Mouse (Mus musculus) brown adipose tissue, adult 24 weeks (tissue): ENCODE results near the gene Fbxl14. TPM values are rescaled to one million over a fixed set of nuclear protein-coding genes. Genes with fewer than 3 reads are reported as not detected.
A peak's percentile ranks its signal among the peaks of the same experiment; 100 is the strongest.
"Not testable (repeated sequence)": the region's sequence is repeated elsewhere in the genome, so short reads cannot be mapped to it uniquely, and the experiment has no call there.

Experiments used
- H3K27ac ChIP-seq: fragments of 200-500 bp; replicated peaks from 2 replicates; pipeline ENCODE4 v1.5.1; 2012; ENCODE audit warnings: low read depth, mild to moderate bottlenecking, low read length
- H3K4me1 ChIP-seq: fragments of 200-500 bp; 2 replicates; pipeline ENCODE4 v1.6.1; 2012; ENCODE audit warnings: low read length, mixed read lengths; ENCODE audit not compliant: control insufficient read depth, insufficient read depth, insufficient read length
- H3K4me3 ChIP-seq: fragments of 200-500 bp; 2 replicates; pipeline ENCODE4 v1.5.1; 2012; ENCODE audit warnings: low read depth, mild to moderate bottlenecking, low read length, moderate library complexity; ENCODE audit not compliant: insufficient read depth
- polyA plus RNA-seq: library from polyadenylated mRNA; stranded (reverse); fragments of >200 nt; gene quantifications from 2 replicates; pipeline ENCODE4 v1.2.4, GENCODE M21; 2012; ENCODE audit not compliant: missing spikeins, insufficient read depth, insufficient read length

Fbxl14 gene
- 12.4 and 12.7 TPM in 2 replicates for polyA plus RNA-seq

DNA sequence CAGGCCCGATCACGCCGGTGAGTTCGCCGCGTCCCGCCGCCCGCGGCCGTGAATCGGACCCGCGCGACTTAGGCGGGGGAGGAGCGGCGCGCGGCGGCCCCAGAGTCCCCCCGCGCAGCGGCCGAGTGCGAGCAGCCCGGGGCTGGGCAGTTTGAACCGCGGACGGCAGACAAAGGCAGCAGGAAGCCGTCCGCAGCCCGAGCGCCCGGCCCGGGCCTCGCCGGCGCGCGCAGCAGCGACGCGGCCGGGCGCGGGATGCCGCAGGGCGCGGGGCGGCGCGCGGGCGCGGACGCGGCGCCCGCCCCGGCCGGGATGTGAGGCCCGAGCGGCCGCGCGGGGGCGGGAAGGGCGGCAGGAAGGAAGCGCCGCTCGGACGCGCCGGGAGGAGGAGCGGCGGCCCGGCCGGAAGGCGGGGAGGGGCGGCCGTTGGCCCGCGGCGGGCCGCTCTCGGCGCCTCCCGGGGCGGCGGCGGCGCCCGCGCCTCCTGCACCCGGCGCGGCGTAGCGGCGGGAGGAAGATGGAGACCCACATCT lies at the start of gene Fbxl14:
Gene Fbxl14 (plus strand): TSS at position 326 of the 533 bp plus-strand sequence.
- Histone ChIP-seq H3K4me1 (peaks cover 9% of the 10 kb centered on the region), H3K4me3 (peak within 1 kb of the TSS; percentile 80), H3K27ac (peak within 1 kb of the TSS; percentile 98)

DNA sequence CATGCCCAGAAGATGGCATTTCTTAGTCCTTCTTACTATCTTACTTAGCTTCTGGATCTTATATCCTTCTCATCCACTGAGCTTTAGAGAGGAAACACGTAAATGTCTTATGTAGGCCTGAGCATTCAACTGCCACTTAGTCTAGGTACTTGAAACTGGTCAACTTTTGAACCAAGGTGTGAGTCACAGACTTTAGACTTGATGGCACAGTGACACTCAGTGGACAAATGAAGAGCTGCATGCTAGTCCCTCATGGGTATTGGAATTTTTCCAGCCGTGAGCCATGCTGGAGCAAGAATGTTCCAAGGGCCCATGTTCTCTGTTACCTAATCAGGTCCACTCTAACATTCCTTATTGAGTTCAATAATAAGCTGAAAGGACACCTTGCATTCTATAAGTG lies 49.0 kb upstream of the Fbxl14 start:
- no peak overlapping the region for H3K4me3 ChIP-seq
- H3K4me1 ChIP-seq: no peaks in the 10 kb centered on the region
- no peak overlapping the region for H3K27ac ChIP-seq

DNA sequence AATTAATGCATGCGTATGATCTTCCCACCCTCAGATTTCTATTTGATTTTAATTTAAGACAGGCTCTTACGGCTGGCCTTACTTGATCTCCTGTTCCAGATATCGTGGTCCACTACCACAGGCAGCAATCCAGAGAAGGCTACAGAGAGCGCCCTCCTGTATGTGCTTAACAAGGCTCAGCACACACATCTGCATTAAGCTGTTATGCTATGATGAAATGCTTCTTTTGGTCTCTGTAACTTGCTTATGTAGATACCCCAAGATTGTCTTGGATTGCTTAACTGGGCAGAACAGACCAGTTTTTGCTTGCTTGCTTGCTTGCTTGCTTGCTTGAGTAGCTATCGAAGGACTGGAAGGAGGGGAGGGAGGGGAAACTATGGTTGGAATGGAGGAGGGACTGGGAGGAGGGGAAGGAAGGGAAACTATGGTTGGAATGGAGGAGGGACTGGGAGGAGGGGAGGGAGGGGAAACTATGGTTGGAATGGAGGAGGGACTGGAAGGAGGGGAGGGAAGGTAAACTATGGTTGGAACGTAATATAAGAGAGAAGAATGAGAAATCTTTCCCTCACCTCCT lies 47.6 kb upstream of the Fbxl14 start:
- no peak overlapping the region for H3K27ac ChIP-seq
- no peaks in the 10 kb centered on the region for H3K4me1 ChIP-seq
- H3K4me3 ChIP-seq: no peak overlapping the region

GRCm38 (mm10) chr6:119434394-119434793 lies 45.1 kb upstream of the Fbxl14 start:
- Histone ChIP-seq H3K4me1 (no peaks in the 10 kb centered on the region), H3K4me3 (no peak overlapping the region), H3K27ac (no peak overlapping the region)

DNA sequence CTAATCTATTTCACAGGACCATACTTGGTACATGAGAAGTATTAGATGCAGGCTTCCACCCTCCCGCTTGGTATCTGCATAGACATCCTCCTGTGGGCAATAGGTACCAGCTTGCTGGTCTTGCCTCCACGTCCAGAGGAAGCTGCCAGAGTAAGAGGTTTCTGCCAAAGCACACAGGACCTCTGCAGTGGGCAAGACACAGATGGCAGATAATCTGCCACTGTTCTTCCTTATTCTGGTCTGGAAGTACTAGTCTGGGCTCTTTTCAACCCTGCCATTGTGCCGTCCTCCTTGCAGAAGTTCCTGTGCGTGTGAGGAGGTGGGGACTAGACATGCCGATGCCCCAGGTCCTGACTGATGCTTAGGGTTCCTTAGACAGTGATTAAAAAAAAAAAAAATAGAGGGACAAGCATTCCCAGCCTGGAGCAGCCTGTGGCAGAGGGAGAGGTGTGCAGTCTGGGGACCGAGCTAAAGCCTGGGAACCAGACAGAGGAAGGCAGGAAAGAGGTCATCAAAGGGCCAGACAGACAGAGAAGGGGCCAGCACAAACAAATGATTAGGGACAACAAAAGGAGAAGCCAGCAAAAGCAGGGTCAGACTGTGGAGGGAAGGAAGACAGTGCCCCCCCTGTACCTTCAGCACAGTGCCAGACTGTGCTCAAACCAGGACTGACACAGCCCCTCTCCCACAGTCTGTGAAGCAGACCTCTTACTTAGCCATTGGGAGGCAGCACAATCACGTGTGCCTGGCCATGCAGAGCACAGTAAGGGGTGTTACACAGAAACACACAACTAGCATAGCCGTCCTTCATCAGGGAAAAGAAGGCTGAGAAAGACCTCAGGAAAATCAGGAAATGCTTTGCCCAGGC lies 41.3 kb upstream of the Fbxl14 start:
- no peak overlapping the region for H3K27ac ChIP-seq
- H3K4me1 ChIP-seq: no peaks in the 10 kb centered on the region
- no peak overlapping the region for H3K4me3 ChIP-seq

DNA sequence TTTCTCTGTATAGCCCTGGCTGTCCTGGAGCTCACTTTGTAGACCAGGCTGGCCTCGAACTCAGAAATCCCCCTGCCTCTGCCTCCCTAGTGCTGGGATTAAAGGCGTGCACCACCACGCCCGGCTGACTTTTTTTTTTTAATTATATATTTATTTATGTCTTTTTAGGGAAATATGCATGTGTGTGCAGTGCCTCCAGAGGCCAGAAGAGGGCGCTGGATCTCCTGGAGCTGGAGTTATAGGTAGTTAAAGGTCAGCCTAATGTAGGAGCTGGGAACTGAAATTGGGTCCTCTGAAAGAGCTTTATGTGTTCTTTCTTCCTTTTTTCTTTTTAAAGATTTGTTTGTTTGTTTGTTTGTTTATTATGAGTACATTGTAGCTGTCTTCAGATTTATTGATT lies 36.7 kb upstream of the Fbxl14 start:
- H3K27ac ChIP-seq, H3K4me1 ChIP-seq, H3K4me3 ChIP-seq: not testable (repeated sequence)

- no peaks in the 10 kb centered on the region for H3K4me1 ChIP-seq
- peak overlapping the region; percentile 7 for H3K4me3 ChIP-seq
- H3K27ac ChIP-seq: 0 out of 2 replicates have a peak overlapping the region, but pooled peaks have one; percentile 4
Observed at GRCm38 (mm10) chr6:119443742-119444645, 35.5 kb upstream of the Fbxl14 start.

DNA sequence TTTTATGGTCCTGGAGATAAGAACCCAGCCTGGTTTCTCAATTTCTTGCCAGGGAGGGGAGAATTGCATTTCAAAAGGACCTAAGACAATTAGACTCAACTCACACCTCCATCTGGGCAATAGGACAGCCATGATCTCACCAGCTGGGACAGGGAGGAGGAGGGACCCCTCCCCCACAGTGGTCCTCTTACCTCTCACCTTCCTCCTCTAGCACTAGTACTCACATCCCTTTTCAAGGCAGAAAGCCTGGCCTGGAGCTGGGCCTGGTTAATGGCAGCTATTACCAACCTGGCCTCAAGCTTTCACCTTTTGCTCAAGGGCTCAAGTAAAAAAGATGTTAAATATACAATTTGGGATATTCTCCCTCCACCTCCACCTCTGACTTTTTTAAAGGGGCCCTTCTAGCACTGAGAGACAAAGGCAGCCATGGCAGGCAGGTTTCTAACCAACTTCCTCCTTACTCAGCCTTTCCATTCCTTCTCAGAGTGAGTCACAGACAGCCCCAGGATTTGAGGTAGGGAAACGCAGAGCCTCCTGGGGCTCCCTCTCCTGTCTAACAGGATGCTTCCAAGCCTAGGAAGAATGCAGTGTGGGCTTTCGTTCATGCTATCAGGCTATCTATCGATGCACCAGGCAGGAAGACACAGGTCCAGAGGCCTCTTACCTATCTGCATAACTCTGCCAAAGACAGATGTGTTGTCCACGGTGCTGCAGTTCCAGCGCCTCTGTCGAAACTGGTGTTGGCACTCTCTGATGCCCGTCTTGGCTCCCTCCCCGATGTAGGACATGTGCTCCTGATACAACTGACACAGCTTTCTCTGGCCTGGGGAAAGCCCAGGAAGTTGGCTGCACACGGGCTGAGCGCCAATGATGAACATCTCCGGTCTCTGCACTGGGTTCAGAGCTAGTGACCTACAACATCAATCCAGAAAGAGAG lies 33.5 kb upstream of the Fbxl14 start:
- H3K4me1 ChIP-seq: no peaks in the 10 kb centered on the region
- no peak overlapping the region for H3K27ac ChIP-seq
- H3K4me3 ChIP-seq: no peak overlapping the region

DNA sequence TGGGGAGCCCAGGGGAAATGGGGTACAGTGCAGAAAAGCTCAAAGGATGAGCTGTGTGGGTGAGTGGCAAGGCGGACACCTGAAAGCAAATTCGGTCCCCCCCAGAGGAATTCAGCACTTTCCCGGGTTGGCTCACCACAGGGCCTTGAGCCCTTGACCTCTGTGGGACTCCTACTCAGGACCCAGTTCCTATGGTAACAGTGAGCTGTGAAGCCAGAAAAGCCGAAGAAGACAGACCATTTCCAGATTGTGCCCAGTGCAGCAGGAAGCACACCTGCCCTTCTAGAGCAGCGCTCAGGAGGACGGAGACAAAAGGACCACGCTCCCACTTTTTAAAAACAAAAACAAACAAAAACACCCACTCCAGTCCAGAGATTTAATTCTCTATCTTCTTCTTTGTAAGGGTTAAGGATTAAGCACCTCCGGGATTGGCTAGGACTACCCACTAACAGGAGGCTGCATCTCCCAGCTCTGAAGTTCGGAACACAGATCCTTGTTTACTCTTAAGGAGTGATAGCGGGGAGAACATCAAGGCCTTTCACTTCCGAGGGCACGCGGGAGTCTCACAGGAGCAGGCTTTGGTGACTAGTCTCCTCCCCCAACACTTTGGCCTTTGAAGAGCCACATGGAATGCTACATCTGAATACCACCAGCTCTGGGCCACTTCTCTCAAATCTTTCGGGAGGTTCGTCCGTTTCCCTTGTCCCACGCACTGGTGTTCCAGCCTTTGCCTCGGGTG lies 31.0 kb upstream of the Fbxl14 start:
- peak overlapping the region; percentile 53 for H3K4me3 ChIP-seq
- H3K27ac ChIP-seq: no peak overlapping the region
- H3K4me1 ChIP-seq: no peaks in the 10 kb centered on the region

DNA sequence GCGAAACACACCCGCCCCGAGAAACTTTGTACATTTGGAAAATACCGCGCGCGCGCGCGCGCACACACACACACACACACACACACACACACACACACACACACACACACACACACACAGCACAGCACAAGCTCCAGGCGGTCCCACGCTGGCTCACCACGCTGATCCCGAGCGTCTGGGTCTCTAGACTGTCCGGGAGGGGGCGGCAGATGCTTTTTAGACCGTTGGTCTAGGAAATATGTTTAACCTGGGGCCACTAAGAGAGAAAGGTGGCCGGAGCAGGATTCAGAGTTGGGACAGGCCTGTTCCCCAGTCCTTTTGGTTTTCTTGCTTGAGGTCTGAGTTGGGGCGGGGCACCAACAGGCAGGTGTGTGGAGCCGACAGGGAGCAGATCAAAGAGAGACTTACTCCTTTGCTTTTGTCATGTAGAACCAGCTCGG lies 30.4 kb upstream of the Fbxl14 start:
- H3K27ac ChIP-seq: no peak overlapping the region
- H3K4me3 ChIP-seq: peak overlapping the region; percentile 53

GRCm38 (mm10) chr6:119450965-119451943 lies 28.2 kb upstream of the Fbxl14 start:
- H3K4me3 ChIP-seq: no peak overlapping the region; the same call in 1 of the 2 replicates
- H3K27ac ChIP-seq: no peak overlapping the region
- no peaks in the 10 kb centered on the region for H3K4me1 ChIP-seq

More for the DNA sequence above, 30.4 kb upstream of the Fbxl14 start:
- no peaks in the 10 kb centered on the region for H3K4me1 ChIP-seq

DNA sequence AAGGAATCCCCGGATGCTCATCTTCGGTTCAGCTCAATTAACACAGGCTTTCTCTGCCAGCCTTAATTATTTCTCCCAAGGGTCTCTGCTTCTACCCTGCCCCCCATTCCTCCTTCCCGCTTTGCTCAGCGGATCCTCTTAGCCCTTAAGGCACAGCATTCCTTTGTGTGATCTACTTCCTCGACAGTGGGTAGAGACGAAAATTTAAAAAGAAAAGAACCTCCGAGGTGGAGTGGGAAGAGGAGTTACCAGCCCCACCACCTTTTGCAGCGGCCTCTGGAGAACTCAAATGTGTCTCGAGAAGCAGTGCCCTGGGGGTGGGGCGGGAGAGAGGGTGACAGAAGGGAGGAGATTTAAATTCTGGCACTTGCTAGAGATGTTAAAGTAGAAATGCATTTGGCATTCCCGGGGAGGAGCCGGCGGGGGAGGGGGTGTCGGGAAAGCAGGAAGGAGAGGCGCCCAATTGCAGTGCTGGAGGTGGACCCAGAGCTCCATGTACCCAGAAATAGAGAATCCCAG lies 27.4 kb upstream of the Fbxl14 start:
- H3K4me3 ChIP-seq: peak overlapping the region; percentile 59
- H3K4me1 ChIP-seq: no peaks in the 10 kb centered on the region
- H3K27ac ChIP-seq: no peak overlapping the region
